Mouse (Mus musculus): ENCODE measurements around the gene Fat2. TPM values are rescaled to one million over a fixed set of nuclear protein-coding genes. Genes with fewer than 3 reads are reported as not detected.
A peak's percentile ranks its signal among the peaks of the same experiment; 100 is the strongest.

Fat2 gene
- total RNA-seq, 1 experiment: 0.71 TPM

- Histone ChIP-seq H3K9me3 (ENCODE audit: control insufficient read depth, insufficient read depth, low read depth, low read length) (no peaks in the 10 kb centered on the region), H3K9ac (ENCODE audit: insufficient read depth, low read depth, low read length, poor library complexity, severe bottlenecking) (no peak overlapping the region), H3K4me1 (ENCODE audit: control insufficient read depth in 2 of 2, insufficient read depth in 2 of 2, low read length in 2 of 2, poor library complexity in 1 of 2) (peaks cover 0 to 11% of the 10 kb centered on the region in 2 experiments; a peak in 2 of 4 replicates), H3K36me3 (ENCODE audit: control insufficient read depth, insufficient read depth, low read length, poor library complexity, severe bottlenecking) (no peaks in the 10 kb centered on the region), H3K27ac (ENCODE audit: insufficient read depth, low read depth, low read length, poor library complexity, severe bottlenecking) (no peak overlapping the region), H3K4me3 (ENCODE audit: insufficient read depth in 1 of 2, low read depth in 1 of 2, low read length in 2 of 2, poor library complexity in 1 of 2, severe bottlenecking in 1 of 2) (no peak overlapping the region)
- no peak for DNase-seq (ENCODE audit: low read depth, low spot score)
- TF ChIP-seq ZNF384 (IDR thresholded peaks at IDR 0.05; ENCODE audit: low read depth, low read length): no peak
- no peak for TF ChIP-seq HCFC1 (IDR thresholded peaks at IDR 0.05; ENCODE audit: borderline replicate concordance, insufficient read depth, low read length)
- no peak for TF ChIP-seq MAFK (IDR thresholded peaks at IDR 0.05; ENCODE audit: insufficient read depth, low read depth, low read length)
- no peak for TF ChIP-seq ZC3H11A (IDR thresholded peaks at IDR 0.05; ENCODE audit: borderline replicate concordance, low read depth, low read length)
- TF ChIP-seq CHD2 (IDR thresholded peaks at IDR 0.05; ENCODE audit: low read depth, low read length): no peak
- in situ Hi-C loops (cut with MboI; ENCODE audit: low sequenced_read_pairs in 2 of 2, unreplicated experiment in 2 of 2): loop anchor here (10.0 kb wide), 1 partner anchor 175 kb away; no protein-coding TSS in a partner anchor
Observed at GRCm38 (mm10) chr11:55209626-55210353, 126.6 kb downstream of the Fat2 start.

GRCm38 (mm10) chr11:55209032-55209431 lies 127.3 kb downstream of the Fat2 start:
- no peak for DNase-seq (ENCODE audit: low read depth, low spot score)
- no peak overlapping the region for H3K4me3 ChIP-seq (ENCODE audit: insufficient read depth in 1 of 2, low read depth in 1 of 2, low read length in 2 of 2, poor library complexity in 1 of 2, severe bottlenecking in 1 of 2)
- in situ Hi-C loops (cut with MboI; ENCODE audit: low sequenced_read_pairs in 2 of 2, unreplicated experiment in 2 of 2): loop anchor here (10.0 kb wide), 1 partner anchor 176 kb away; no protein-coding TSS in a partner anchor
- no peaks in the 10 kb centered on the region for H3K36me3 ChIP-seq (ENCODE audit: control insufficient read depth, insufficient read depth, low read length, poor library complexity, severe bottlenecking)
- H3K9ac ChIP-seq (ENCODE audit: insufficient read depth, low read depth, low read length, poor library complexity, severe bottlenecking): no peak overlapping the region
- no peaks in the 10 kb centered on the region for H3K9me3 ChIP-seq (ENCODE audit: control insufficient read depth, insufficient read depth, low read depth, low read length)
- peaks cover 0 to 11% of the 10 kb centered on the region in 2 experiments; a peak in 2 of 4 replicates for H3K4me1 ChIP-seq (ENCODE audit: control insufficient read depth in 2 of 2, insufficient read depth in 2 of 2, low read length in 2 of 2, poor library complexity in 1 of 2)
- TF ChIP-seq HCFC1 (IDR thresholded peaks at IDR 0.05; ENCODE audit: borderline replicate concordance, insufficient read depth, low read length) (no peak), ZNF384 (IDR thresholded peaks at IDR 0.05; ENCODE audit: low read depth, low read length) (no peak), ZC3H11A (IDR thresholded peaks at IDR 0.05; ENCODE audit: borderline replicate concordance, low read depth, low read length) (no peak), MAFK (IDR thresholded peaks at IDR 0.05; ENCODE audit: insufficient read depth, low read depth, low read length) (no peak), CHD2 (IDR thresholded peaks at IDR 0.05; ENCODE audit: low read depth, low read length) (no peak)
- no peak overlapping the region for H3K27ac ChIP-seq (ENCODE audit: insufficient read depth, low read depth, low read length, poor library complexity, severe bottlenecking)

DNA sequence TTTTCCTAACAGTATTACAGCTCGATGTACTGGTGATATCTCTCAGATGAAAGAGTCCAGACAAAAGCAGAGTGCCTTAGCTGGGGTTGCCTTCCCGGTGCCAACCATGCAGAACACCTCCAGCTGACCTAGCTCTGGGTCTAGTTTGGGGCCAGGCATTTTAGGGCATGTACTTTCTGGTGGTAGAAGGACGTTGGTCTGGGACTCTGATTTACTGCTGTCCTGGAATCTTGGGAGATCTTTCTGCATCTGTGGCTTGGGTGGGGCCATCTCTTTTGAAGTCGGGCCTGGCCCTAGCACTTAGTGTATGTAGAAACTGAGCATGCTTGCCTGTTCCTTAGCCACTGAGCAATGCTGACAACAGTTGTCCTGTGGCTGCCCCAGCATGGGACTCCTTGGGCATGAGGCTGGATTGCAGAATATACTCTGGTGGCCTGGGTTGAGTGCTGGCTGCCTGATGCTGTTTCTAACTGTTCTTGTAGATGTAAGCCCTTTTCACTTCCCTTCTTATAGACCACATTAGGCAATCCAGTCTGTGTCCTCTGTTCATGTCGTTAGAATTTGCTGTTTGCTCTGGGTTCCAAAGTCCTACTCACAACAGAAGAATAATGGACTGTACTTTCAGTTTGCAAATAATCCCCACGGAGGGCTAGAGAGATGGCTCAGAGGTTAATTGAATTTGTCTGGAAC lies 128.2 kb downstream of the Fat2 start:
- TF ChIP-seq CHD2 (IDR thresholded peaks at IDR 0.05; ENCODE audit: low read depth, low read length) (no peak), MAFK (IDR thresholded peaks at IDR 0.05; ENCODE audit: insufficient read depth, low read depth, low read length) (no peak), HCFC1 (IDR thresholded peaks at IDR 0.05; ENCODE audit: borderline replicate concordance, insufficient read depth, low read length) (no peak), ZNF384 (IDR thresholded peaks at IDR 0.05; ENCODE audit: low read depth, low read length) (no peak), ZC3H11A (IDR thresholded peaks at IDR 0.05; ENCODE audit: borderline replicate concordance, low read depth, low read length) (no peak)
- no peak overlapping the region for H3K4me3 ChIP-seq (ENCODE audit: insufficient read depth in 1 of 2, low read depth in 1 of 2, low read length in 2 of 2, poor library complexity in 1 of 2, severe bottlenecking in 1 of 2)
- no peaks in the 10 kb centered on the region for H3K9me3 ChIP-seq (ENCODE audit: control insufficient read depth, insufficient read depth, low read depth, low read length)
- H3K4me1 ChIP-seq (ENCODE audit: control insufficient read depth in 2 of 2, insufficient read depth in 2 of 2, low read length in 2 of 2, poor library complexity in 1 of 2): peaks cover 0 to 11% of the 10 kb centered on the region in 2 experiments; a peak in 2 of 4 replicates
- H3K27ac ChIP-seq (ENCODE audit: insufficient read depth, low read depth, low read length, poor library complexity, severe bottlenecking): no peak overlapping the region
- in situ Hi-C loops (cut with MboI; ENCODE audit: low sequenced_read_pairs in 2 of 2, unreplicated experiment in 2 of 2): loop anchor here (10.0 kb wide), 1 partner anchor 177 kb away; no protein-coding TSS in a partner anchor
- no peak overlapping the region for H3K9ac ChIP-seq (ENCODE audit: insufficient read depth, low read depth, low read length, poor library complexity, severe bottlenecking)
- no peaks in the 10 kb centered on the region for H3K36me3 ChIP-seq (ENCODE audit: control insufficient read depth, insufficient read depth, low read length, poor library complexity, severe bottlenecking)
- no peak for DNase-seq (ENCODE audit: low read depth, low spot score)

GRCm38 (mm10) chr11:55204602-55205001 lies 131.8 kb downstream of the Fat2 start:
- Histone ChIP-seq H3K9me3 (ENCODE audit: control insufficient read depth, insufficient read depth, low read depth, low read length) (no peaks in the 10 kb centered on the region), H3K9ac (ENCODE audit: insufficient read depth, low read depth, low read length, poor library complexity, severe bottlenecking) (peak overlapping the region; percentile 57), H3K4me1 (ENCODE audit: control insufficient read depth in 2 of 2, insufficient read depth in 2 of 2, low read length in 2 of 2, poor library complexity in 1 of 2) (peaks cover 0 to under 1% of the 10 kb centered on the region in 2 experiments; a peak in 1 of 4 replicates), H3K36me3 (ENCODE audit: control insufficient read depth, insufficient read depth, low read length, poor library complexity, severe bottlenecking) (no peaks in the 10 kb centered on the region), H3K27ac (ENCODE audit: insufficient read depth, low read depth, low read length, poor library complexity, severe bottlenecking) (no peak overlapping the region), H3K4me3 (ENCODE audit: insufficient read depth in 1 of 2, low read depth in 1 of 2, low read length in 2 of 2, poor library complexity in 1 of 2, severe bottlenecking in 1 of 2) (peak overlapping the region; percentile 67 to 70)
- no peak for TF ChIP-seq CHD2 (IDR thresholded peaks at IDR 0.05; ENCODE audit: low read depth, low read length)
- no peak for TF ChIP-seq ZNF384 (IDR thresholded peaks at IDR 0.05; ENCODE audit: low read depth, low read length)
- no peak for TF ChIP-seq ZC3H11A (IDR thresholded peaks at IDR 0.05; ENCODE audit: borderline replicate concordance, low read depth, low read length)
- no peak for TF ChIP-seq MAFK (IDR thresholded peaks at IDR 0.05; ENCODE audit: insufficient read depth, low read depth, low read length)
- TF ChIP-seq HCFC1 (IDR thresholded peaks at IDR 0.05; ENCODE audit: borderline replicate concordance, insufficient read depth, low read length): no peak
- in situ Hi-C loops (cut with MboI; ENCODE audit: low sequenced_read_pairs in 2 of 2, unreplicated experiment in 2 of 2): loop anchor here (5.0 to 10.0 kb wide), 2 partner anchors 180 to 243 kb away; no protein-coding TSS in a partner anchor
- DNase-seq (ENCODE audit: low read depth, low spot score): no peak

All from ES-E14 (cell line).